Mouse (Mus musculus): ENCODE data around the gene Plxdc1.

The Plxdc1 gene

DNA sequence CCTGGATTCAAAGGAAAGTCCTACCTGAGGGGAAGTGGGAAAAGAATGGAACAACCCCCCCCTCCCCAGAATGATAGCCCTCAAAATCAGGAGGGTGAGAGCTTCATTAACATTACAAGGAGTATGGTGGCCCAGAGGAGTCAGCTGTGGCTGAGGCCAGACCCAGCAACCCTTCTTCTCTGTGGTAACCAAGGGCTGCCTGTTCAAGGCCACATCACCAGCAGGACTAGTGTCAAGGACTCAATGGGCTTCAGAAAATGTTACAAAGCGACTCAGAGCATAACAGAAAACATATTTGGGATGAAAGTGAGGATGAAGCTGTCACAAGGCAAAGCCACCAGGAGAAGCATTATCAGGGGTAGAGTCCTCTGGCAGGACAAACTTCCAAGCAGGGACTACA, 52.7 kb downstream of the Plxdc1 start:
- no peak for ATAC-seq (ENCODE audit: insufficient number of reproducible peaks, low FRiP score, low TSS enrichment)

DNA sequence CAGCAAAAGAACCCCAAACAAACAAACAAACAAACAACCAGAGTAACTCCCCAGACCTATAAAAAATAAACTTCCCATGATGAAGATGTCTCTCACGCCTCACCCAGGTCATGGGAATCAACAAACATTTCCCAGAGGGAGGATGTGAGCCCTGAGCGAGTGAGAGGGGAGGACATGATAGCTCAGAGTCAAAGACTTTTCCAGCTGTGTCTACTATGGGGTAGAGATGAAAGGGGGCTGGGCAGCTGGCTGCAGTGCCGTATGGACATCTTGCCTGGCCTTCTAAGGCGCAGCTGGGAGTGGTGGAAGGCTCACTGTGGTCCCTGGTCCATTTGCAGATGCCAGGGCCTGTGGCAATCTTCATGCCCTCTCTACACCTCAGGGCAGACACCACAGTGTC, 57.3 kb downstream of the Plxdc1 start:
- ATAC-seq (ENCODE audit: insufficient number of reproducible peaks, low FRiP score, low TSS enrichment) = no peak

DNA sequence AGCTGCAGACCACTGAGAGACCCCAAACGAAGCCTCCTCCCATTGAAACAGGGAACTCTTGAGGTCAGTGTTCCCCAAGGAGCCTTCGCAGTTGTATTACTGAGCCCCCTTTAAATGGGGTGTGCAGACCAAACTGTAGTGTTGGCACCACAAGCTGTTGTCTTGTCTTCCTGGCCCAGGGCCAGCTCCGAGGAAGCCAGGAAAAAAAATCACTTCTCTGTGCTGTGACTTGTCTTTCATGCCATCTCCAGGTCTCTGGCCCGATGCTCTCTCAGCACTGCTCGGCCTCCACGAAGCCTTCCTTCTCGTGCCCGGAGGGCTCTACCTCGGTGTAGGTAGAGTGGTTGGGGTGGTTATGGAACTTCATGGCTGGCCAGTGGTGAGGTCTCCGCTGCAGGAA, 62.0 kb downstream of the Plxdc1 start:
- ATAC-seq (ENCODE audit: insufficient number of reproducible peaks, low FRiP score, low TSS enrichment) = no peak

DNA sequence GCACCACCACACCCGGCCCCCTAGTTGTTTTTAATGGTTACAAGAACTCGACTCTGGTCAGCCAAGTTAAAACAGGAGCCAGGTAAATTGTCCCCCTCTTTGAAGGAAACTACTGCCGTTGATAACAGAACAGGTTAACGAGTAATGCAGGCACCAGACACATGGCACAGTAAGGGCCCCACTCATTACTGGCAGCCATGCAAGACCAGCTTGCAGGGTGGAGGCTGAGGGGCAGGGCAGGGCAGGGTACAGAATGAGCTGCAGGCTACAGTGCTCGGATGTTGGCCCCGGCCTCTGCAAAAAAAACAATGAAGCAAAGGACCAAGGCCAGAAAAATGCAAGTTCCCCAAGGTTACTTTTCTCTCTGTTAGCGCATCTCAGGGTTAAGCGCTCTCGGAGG, 62.6 kb downstream of the Plxdc1 start:
- ATAC-seq (ENCODE audit: insufficient number of reproducible peaks, low FRiP score, low TSS enrichment) = no peak

DNA sequence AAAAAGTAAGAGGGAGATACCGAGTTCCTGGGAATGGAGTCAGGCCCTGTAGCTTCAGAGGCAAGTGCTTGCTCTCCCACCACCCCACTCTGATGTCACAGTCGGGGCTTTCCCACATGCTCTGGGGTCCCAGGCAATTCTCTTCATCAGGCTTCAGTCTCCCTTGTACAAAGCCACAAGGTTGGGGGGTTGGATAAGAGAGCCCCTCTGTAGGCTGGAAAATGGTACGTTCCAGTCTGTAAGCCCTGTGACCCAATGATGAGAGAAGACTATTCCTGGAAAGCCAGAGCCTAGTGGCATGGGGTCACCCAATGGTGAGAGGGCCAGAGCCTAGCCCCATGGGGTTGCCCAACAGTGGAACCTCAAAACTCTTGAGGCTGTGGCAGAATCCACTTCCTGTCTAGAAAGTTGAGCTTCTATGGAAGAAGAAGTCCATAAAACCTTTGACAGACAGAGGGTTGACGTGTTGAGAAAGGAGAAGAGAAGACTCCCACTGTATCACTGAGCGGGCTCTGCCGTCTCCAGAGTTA, 70.2 kb downstream of the Plxdc1 start:
- ATAC-seq (ENCODE audit: insufficient number of reproducible peaks, low FRiP score, low TSS enrichment) = no peak

DNA sequence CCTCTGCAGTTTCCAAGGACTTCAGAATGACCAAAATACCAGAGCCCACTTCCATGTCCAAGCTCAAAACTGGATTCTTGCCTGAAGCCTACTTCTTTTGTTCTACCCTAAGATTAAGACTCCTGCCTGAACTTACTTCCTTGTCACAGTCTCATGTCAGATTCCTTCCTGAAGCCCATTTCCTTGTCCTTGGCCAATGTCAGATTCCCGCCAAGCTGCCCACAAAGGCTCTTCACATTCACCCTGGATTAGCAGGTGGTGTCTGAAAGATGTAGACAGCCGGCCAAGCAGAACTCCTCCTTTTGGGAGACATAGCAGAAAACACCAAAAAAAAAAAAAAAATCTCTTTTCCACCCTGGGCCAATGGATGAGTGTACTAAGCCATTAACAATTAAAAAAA, 70.8 kb downstream of the Plxdc1 start:
- no peak for ATAC-seq (ENCODE audit: insufficient number of reproducible peaks, low FRiP score, low TSS enrichment)

DNA sequence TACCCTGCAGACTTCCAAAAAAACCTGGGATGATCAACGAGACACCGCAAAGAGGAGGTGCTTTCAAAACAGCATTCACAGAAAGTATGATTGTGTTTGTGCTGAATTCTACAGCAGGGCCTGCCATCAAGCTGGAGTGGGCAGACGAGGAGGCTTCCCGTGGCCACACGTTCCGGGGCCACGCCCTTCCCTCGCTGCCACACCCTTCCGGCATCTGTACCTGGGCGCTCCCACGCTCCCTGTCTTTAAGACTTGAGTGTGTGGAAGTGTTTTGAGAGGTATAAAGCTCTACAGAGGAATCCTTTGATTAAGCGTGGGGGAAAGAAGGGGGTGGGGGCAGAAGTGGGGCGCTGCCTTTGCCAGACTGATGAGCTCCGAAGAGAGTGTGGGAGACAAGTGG, 73.1 kb downstream of the Plxdc1 start:
- ATAC-seq (ENCODE audit: insufficient number of reproducible peaks, low FRiP score, low TSS enrichment) = no peak

DNA sequence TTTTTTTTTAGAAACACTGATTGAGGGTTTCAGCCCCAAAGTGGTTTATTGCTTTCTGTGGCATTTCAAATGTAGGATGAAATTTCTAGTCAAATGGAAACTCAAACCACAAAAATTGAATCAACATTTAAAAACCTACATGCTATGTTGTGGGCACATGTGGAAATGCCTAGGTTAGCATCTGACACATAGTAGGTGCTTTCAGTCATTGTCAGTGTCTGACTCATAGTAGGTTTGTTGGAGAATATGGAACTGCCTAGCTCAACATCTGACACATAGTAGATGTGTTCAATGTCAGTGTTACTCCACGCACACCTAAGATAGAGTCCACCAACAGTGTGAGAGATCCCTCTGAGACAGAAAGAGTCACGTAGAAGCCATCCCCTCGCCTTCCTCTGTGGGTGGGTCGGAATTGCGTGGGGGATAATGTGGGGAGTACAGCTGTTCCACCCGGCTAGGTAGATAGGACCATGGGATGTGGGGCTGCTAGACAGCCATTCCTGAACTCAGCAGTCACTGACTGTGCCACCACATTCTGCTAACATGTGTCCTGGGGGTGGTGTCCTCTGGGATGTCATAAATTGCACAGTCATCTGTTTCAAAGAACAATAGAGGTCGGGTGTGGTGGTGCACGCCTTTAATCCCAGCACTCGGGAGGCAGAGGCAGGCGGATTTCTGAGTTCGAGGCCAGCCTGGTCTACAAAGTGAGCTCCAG, 77.5 kb downstream of the Plxdc1 start:
- no peak for ATAC-seq (ENCODE audit: insufficient number of reproducible peaks, low FRiP score, low TSS enrichment)

DNA sequence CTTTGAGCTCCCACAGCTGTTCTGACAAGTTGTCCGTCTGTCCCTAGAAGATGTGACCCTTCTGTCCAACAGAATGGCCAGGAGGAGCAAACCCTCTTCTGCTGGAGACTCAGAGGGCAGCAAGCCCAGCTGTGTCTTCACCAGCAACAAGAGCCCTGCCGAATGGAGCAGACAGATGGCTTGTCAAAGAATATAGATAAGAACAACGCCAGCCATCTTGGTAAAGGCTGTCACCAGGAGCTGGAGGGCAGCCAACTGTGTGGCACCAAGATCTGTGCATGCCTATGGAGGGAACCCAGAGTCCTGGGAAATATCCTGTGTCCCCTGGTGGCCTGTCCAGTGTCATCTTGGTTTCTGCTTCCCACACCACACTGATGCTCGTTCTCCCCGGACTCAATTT, 78.3 kb downstream of the Plxdc1 start:
- no peak for ATAC-seq (ENCODE audit: insufficient number of reproducible peaks, low FRiP score, low TSS enrichment)

DNA sequence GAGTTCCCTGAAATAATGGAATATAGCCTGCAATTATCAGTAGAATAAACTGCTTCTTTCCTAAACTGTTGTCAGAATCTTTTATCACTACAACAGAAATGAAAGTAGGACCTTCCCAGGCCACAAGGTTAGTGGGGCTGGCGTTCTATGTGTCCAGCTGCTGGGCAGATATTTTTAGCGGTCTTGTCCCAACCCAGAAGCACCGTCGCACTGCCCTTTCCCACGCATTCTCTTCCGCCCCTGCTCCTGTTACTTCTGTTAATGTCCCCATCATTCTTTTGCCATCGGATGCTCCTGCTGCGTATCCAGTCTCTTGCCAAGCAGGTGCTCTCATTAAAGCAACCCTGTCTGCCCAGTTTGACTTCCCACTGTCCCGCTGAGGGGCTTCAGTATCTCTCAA, 79.3 kb downstream of the Plxdc1 start:
- ATAC-seq (ENCODE audit: insufficient number of reproducible peaks, low FRiP score, low TSS enrichment) = no peak

DNA sequence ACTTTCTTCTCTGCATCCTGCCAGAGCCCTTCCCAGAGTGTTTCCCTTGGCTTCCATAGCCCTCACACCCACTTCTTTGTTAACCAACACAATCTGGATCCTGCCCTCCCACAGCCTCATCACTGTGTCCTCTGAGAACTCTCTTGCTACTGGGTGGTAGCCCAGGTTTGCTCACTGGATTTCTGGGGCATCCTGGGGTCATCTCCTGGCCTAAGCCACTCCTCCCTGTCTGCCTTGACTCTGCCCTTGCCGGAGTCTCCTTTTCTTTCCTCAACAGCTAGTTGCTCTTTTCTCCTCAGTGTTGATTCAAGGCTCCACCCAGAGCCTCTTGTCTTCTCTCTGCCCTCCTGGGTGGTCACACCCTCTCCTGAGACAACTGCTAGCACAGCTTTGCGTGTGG, 80.3 kb downstream of the Plxdc1 start:
- no peak for ATAC-seq (ENCODE audit: insufficient number of reproducible peaks, low FRiP score, low TSS enrichment)

DNA sequence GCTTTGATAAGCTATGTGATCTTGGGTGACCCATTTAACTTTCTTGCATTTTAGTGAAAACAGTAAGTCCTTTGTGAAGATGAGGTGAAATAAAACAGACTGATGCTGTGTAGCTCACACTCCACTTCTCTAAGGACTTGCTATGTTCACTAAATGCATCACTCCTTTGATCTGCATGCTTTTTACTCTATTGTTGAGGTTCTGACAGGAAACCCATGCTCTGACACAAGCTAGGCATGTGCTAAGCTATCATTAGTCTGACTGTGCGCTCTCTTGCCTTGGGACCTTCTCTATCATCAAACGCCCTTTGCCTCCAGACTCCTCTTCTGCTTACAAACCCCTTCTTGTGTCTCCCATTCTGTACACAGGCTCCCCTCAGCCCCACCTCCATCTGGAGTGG, 80.7 kb downstream of the Plxdc1 start:
- ATAC-seq (ENCODE audit: insufficient number of reproducible peaks, low FRiP score, low TSS enrichment) = no peak

DNA sequence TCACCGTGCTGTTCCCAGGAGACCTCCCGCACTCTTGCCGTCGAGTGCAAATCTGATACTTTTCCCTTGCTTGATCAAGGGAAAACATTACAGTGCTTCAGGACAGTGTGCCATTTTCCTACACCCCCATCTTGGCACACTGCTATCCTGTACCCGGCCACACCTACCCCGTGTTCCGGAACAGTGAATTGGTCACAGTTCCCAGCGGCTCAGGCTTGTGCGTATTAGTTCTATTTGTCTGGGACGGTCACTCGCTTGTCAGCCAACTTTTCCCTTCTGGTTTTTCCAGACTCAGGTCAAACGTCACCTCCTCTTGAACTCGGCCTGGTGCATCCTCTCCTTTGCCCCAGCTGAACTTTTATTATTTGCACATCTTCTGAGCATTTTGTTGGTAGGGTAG, 81.4 kb downstream of the Plxdc1 start:
- ATAC-seq (ENCODE audit: insufficient number of reproducible peaks, low FRiP score, low TSS enrichment) = no peak

DNA sequence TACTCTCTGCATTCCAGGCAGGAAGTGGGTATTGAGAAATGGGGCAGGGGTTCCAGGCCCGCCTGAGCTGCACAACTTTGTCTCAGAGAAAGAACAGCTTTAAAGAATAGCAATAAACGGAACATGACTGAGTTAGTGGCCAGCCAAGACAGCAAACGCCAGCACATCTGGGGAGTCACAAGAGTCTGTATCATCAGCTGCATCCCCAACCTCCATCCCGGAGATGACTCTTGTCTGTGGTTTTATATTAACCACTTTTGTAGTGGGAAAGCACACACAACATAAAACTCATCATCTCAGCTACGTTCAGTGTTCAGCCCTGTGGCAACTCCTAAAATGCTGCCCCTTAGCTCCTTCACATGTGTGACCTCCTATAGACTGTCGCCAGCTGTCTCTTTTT, 84.4 kb downstream of the Plxdc1 start:
- ATAC-seq (ENCODE audit: insufficient number of reproducible peaks, low FRiP score, low TSS enrichment) = no peak

DNA sequence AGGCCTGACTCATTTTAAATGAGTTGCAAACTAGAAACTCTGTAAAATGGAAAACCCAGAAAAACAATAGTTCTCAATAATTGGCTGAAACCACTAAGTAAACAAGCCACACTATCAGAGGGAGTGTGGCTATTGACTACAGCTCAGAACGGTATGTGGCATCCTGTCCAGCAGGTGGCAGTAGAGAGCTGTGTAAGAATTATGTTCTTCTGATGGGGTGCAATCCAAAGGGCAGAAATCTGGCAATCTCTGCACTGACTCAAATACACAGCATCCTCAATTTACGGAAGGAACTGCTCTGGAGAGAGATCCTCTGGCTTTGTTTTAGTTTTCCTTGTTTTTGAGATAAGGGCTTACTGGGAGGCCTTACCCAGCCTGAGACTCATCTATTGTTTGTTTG, 86.4 kb downstream of the Plxdc1 start:
- peak; percentile 78; the same call in 1 of the 2 replicates for ATAC-seq (ENCODE audit: insufficient number of reproducible peaks, low FRiP score, low TSS enrichment)

DNA sequence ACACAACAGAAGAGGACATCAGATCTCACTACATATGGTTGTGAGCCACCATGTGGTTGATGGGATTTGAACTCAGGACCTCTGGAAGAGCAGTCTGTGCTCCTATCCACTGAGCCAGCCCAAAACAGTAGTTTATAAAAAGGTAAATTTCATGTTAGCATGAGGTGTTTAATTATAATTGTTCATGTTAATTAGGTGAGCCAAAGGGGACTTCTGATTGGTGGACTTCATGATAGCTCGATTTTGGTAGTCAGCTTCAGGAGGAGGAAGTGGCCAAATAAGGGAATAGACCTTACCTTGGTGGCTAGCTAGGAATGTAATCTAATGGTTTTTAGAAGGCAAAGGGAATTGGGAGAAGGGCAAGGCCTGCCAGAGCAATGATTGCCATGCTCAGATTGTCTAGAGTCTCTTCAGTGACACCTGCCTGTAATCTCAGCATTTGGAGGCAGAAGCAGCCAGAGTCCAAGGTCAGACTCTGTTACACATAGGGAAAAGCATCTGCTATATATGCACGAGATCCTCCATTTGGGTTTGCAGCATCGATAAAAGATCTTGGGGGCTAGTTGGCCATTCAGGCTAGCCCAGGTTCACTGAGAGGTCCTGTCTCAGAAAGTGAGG, 88.6 kb downstream of the Plxdc1 start:
- ATAC-seq (ENCODE audit: insufficient number of reproducible peaks, low FRiP score, low TSS enrichment) = no peak

DNA sequence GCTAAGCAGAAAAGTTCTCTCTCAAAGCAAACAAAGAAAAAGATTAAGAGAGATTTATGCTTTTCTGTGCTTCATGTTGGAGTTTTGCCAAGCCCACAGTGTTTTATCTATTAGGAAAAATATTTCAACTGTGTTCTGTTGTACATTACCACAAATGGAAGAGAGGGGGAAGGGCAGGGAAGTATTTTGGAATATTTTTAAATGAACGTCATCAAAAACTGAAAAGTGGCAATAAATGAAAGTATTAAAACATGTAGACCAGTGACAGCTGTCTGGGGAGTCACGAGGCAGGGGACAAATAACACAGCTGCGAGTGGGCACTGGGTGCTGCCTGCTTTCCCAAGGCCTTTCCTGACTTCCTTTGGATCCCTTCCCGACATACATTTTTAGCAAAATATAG, 89.6 kb downstream of the Plxdc1 start:
- no peak for ATAC-seq (ENCODE audit: insufficient number of reproducible peaks, low FRiP score, low TSS enrichment)

DNA sequence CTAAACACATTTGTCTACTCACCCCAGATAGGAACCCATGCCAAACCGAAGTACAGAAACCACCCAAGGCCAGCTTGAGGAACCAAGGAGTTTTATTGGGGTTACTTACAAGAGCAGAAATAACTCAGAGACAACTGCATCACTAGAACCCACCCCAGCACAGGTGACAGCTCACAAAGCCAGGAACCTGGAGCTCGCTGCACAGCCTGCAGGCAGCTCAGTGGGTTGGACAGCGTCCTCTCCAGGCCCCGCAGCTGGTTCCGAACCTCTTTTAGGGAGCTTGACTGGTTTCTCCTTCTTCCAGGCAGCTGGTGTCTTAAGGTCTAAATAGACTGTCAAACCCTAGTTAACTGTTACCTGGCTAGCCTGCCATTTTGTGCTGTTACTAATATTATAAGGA, 94.4 kb downstream of the Plxdc1 start:
- no peak for ATAC-seq (ENCODE audit: insufficient number of reproducible peaks, low FRiP score, low TSS enrichment)

DNA sequence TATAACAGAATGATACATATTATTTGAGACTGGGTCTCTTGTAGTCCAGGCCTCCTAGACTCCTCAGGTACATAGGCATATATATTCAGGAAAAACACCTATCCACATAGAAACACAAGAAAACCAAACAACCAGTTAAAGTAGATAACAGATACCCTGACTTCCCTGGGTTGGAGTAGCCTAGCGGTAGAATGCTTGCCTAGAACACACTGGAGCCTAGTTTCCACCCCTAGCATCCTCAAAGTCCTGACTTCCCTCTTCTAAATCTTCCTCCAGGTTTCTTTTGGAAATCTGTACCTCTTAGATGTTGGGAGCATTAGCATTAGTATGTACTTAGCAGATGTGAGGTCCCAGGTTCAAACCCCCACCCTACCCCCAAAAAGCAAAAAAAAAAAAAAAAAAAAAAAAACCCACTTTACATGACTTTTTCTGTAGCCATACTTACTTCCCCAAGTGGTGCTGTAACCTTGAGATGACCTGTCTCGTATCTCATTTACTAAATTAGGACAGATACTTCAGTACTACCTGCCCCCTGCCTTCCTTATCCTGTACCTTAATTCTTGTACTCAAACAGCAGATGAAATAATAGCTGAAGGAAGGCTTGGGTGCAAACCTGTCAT, 100.8 kb downstream of the Plxdc1 start:
- no peak for ATAC-seq (ENCODE audit: insufficient number of reproducible peaks, low FRiP score, low TSS enrichment)

DNA sequence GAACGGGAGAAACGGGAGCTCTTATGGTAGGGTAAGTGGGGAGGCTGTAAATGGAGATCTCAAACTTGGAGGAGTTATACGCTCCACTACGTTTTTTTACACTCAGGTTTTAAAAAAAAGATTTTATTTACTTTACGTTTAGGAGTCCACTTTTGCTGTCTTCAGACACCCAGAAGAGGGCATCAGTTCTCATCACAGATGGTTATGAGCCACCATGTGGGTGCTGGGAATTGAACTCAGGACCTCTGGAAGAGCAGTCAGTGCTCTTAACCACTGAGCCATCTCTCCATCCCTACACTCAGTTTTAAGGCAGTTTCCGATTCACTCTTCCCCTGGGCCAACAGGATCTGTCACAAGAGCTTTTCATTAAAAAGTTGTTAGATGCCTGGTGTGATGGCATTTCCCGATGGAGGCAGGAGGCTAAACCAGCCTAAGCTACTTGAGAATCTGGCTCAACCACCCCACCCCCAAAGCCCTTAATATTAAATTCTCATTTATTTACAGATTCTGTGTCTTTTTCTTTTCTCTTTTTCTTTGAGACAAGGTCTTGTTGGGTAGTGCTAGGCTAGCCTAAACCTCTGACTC, 101.6 kb downstream of the Plxdc1 start:
- ATAC-seq (ENCODE audit: insufficient number of reproducible peaks, low FRiP score, low TSS enrichment) = no peak

DNA sequence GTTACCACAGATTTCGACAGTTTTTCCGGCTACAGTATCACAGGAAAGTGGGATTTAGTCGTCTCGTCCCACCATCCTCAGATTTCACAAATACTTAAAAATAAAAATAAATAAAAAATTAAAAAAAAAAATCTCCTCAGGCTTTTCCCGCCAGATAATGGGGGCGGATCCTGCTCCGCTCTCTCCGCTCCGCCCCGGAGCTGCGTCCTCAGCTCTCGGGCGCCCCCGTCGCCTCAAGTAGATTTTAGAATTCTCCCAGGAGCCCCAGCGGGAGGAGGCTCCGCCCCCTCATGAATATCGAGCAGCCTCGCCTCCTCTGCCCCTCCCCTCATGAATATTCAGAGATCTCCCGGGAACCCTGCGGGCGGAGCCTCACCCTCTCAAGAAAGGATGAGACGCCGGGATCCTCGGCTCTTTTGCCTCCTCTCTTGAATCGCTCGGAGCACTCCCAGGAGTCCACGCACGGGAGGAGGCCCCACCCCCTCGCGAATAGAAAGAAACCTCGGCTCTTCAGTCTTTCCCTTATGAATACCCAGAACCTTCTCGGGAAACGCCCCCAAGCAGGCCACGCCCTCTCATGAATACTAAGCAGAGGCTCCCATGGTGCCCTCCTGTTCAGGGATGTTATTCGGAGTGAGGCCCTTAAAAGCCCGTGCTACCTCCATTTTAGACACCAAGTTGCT, 102.2 kb downstream of the Plxdc1 start, which contains the start of gene Fbxo47:
Gene Fbxo47, minus strand, starts transcription at position 237 of the 683 bp plus-strand sequence.
- peak; percentile 98 for ATAC-seq (ENCODE audit: insufficient number of reproducible peaks, low FRiP score, low TSS enrichment)

Data from cerebellum, adult (tissue).